Mouse (Mus musculus) left cerebral cortex, postnatal 25 days (tissue): ENCODE measurements around the gene Tuba8. TPM values are rescaled to one million over a fixed set of nuclear protein-coding genes. Genes with fewer than 3 reads are reported as not detected.

Experiments used
- DNase-seq, 2 experiments: peaks; one replicate each; pipeline ENCODE4 v3.0.0; 2022; ENCODE audit warnings: low spot score in 2 of 2, mixed read lengths in 1 of 2
- intact Hi-C: fragments of 180-260 bp; cut with DNase I; formaldehyde crosslinking; loops from one replicate; pipeline ENCODE4 v1.15.1; 2025
- total RNA-seq, 2 experiments: library from RNA; stranded (reverse); gene quantifications; 2 replicates each; pipeline ENCODE4 v1.2.3; 2021

The Tuba8 gene
- 10 to 100 TPM; 10.3 to 10.6 TPM for total RNA-seq

DNA sequence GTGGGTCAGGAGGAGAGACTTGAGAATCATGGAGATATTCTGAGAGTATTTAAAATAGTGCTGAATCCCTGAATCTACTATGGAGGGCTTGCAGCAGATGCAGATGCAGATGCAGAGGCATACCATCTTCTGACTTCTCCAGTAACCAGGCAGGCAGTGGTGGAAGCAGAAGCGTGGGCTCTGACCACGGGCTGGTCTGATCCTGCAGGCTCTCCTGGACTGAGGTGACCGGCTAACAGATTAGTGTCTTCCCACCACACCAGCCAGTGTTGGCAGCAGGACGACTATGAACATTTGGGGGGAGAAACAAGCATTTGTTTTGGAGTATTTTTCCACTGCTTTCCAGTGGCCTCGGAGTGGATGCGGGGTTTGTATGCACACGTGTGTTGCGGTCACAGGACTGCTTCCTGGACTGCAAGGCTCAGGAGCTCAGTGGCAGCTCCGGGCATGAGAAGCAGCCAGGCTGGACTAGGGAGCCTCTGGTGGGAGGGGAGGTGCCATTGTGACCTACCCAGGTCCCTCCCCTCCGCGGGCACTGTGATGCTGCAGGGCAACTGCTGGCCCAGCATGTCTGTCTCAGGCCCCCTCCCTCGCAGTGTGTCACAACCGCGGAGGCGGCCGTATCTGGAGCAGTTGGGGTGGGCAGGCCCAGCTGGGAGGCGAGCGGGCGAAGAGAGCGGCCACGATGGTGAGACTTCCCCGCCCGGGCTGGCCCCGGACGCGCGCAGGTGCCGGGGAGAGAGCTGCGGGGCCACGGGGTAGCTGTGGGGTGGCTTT lies at the start of gene Tuba8:
Gene Tuba8, plus strand, starts transcription at position 548 of the 777 bp plus-strand sequence.
- DNase-seq, result peak; percentile 50 to 78
- intact Hi-C loops, result no loop called here

GRCm38 (mm10) chr6:121162616-121163015 lies 47.9 kb upstream of the Tuba8 start:
- no peak for DNase-seq
- intact Hi-C loops, result no loop called here

- no peak for DNase-seq
- intact Hi-C loops, result no loop called here
These were observed 44.4 kb upstream of the Tuba8 start for GRCm38 (mm10) chr6:121166098-121166552.

DNA sequence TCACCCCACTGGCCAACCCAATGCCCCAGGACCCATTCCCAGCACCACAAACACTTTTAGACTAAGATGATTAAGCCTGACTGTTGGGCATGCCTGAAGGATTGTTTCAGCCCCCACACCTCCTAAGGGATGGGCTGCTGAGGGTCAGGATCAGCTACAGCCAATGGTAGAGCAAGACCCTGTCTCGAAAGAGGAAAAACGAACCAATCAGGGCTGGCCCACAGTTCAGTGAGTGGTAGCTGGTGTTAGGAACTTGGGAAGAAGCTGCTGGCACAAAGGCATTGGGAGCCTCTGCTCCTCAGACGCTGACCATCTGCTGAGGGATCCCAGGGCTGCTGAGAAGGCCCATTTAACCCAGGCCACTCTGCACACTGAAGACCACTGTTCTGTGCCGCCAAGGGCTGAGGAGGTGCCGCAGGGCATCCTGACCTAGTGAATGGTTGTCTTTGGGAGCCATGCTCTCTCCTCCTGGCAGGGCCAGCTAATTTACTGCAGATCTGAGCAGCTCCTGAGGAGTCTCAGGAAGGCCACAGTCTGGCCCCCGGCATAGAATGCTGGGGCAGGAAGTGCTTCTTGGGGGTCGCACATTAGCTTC lies 43.0 kb upstream of the Tuba8 start:
- intact Hi-C loops, result no loop called here

DNA sequence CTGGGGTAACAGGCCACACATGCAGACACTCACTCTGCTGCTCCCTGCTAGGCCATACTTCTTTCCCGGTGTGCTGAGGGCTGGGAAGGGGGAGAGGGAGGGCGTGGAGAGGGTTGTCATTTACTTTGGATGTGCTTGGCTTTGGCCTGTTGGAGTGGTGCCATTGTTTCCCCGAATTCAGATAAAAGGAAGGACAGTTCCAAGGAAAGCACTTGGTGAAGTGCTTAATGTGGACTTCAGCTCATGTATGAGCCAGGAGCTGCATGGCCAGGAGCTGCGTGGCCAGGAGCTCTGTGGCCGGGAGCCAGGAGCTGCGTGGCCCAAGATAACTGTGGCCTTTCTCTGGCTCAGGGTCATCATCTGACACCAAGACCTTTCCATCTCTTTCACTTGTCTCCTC lies 39.4 kb upstream of the Tuba8 start:
- intact Hi-C loops, result no loop called here
- DNase-seq, result no peak

More for the DNA sequence above, 43.0 kb upstream of the Tuba8 start:
- DNase-seq, result no peak

GRCm38 (mm10) chr6:121173471-121173870 lies 37.0 kb upstream of the Tuba8 start:
- no peak for DNase-seq
- intact Hi-C loops, result no loop called here

GRCm38 (mm10) chr6:121174761-121175160 lies 35.7 kb upstream of the Tuba8 start:
- intact Hi-C loops, result no loop called here
- no peak for DNase-seq

DNA sequence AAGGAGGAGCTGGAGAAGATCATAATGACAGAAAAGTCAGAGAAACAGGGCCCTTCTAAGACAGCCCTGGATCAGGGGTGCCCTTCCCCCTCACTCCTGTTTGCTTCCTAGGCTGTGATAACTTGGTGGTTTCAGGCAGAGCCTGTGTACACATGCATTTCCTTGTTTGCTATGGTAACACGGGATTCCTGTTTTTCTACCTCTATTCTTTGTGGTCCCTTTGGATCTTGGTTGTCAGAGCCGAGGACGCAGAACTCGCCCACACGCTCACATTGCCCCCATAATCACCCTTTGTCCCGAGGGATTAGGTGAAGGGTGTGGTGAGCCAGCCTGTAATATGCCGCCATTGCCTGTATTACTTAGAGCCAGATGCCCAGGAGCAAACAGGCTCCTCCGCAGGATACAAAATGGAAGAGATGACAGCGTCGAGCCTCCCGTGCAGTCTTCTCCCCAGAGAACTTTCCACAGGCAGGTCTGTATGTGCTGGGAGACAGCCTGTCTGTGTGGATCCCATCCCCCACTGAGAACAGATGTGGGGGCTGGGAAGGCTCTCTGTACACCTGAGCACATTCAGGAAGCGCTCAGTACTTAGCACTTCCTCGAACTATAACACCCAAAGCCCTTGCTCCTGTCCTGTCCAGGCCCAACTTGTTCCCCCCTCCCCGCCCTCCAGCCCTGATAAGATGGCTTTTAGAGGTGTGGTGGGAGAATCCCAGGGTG lies 34.3 kb upstream of the Tuba8 start:
- DNase-seq, result no peak
- intact Hi-C loops, result loop anchor here (2.0 kb wide), 1 partner anchor 273 kb away; no protein-coding TSS in a partner anchor

GRCm38 (mm10) chr6:121176731-121177098 lies 33.8 kb upstream of the Tuba8 start:
- DNase-seq, result no peak
- intact Hi-C loops, result loop anchor here (2.0 kb wide), 1 partner anchor 274 kb away; no protein-coding TSS in a partner anchor

DNA sequence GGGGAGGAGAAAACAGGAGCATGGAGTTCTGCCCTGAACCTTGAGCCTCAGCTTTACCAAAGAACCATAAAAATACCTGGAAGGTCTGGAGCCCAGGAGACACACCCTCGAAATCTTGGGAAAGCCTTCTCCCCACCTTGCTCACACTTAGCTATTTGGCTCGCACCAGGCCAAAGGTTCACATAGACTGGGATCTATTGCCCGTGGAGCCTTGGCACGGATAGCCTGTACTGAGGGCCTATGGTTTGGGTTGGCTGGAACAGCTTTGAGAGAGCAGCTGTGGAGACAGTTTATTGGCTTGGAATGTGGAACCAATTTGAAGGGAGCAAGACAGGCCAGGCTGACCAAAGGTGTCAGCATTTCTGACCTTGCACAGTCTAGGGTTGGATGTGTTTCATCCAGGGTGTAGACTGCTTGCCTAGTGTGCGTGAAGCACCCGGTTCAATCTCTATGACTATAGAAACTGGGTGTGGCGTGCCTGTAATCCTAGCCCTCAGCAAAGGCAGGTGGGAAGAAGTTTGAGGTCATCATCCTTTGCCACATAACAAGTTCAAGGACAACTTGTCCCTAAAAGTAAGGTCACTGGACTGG lies 33.3 kb upstream of the Tuba8 start:
- intact Hi-C loops, result loop anchor here (2.0 kb wide), 1 partner anchor 274 kb away; no protein-coding TSS in a partner anchor
- no peak for DNase-seq

DNA sequence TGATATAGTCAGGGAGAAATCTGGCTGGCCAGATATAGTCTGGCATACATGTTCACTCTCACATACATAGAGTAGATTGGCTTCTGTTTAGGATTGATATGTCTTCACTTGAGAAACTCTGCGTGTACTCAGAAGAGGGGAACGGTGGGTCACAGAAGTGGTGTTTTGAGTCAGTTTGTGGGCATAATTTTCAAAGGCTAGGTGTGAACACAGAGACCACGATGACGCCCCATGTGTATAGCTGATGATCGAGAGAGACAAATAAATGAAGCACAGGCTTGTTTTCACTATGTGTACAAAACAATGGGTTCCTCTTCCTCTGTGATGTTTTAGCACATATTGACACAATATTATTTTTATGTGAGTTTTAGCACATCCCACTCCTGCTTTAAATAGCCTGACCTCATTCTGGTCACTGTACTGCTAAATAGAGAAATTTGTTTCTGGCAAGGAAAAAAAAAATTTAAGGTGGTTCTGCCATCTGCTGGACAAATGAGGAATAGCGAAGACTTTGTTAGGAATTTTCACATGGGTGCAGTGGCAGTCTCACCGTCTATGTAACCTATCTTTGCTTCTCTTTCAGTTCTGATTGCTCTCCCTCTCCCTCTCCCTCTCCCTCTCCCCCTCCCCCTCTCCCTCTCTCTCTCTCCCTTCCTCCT lies 31.7 kb upstream of the Tuba8 start:
- DNase-seq, result peak; percentile 83 to 91

DNA sequence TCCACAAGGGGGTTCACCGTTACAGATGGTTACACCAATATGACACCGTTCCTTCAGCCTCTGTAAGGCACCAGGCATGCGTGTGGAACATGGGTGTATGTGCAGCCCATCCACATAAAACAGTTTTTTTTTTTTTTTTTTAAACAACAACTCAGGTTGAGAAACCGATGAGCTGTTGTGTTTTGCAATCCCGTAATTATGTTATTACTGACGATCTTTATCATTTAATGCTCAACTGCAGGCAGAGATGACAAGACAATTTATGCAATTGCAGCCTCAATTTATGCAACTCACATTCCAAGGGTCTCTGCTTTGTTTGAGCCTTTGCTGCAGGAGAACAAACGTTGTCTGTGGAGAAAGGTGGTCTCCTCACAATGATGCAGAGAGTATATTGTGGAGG lies 30.6 kb upstream of the Tuba8 start:
- intact Hi-C loops, result loop anchor here (1.0 kb wide), 2 partner anchors 50 to 209 kb away; partner anchors contain the start of gene Mical3
- no peak for DNase-seq

More for the DNA sequence above, 31.7 kb upstream of the Tuba8 start:
- intact Hi-C loops, result loop anchor here (1.0 kb wide), 2 partner anchors 49 to 208 kb away; partner anchors contain the start of gene Mical3

DNA sequence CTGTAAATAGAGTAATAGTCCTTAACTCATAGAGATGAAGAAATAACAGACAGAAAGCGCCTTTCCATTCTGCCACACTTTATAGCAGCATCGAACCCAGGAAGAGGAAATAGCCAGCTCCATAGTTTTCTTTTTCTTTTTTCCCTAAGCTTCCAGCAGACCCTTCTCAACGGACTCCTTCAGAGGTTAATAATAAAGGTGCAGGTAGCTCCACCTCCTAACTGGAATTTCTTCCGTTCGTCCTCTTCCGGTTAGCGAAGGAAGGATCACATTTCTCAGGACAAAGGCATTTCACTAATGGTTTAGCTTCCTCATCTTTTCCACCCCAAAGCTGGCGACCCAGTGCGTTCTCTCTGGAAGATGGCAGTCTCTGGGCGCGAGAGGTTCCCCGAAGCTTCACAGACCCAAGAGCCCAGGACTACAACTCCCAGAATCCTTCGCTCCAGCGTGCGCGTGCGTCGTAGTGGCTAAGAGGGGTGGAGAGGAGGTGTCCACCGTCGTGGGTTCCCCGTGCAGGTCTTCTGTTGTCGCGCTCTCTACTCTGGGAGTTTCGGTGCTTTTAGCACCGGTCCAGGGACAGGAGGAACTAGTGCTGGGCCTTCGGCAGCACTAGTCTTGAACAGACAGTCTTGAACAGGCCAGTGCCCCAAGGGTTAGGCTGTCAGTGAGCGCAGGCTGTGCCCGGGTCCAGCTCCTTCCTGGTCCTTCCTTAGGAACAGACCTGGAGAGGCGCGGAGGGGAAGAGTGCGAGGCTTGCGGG lies 26.9 kb upstream of the Tuba8 start, which contains the start of gene Pex26:
Gene Pex26, plus strand, starts transcription at position 254 of the 760 bp plus-strand sequence.
- intact Hi-C loops, result loop anchor here (1.0 to 2.0 kb wide), 2 partner anchors 62 to 79 kb away; partner anchors contain the start of gene Usp18
- DNase-seq, result peak; percentile 92 to 96

- intact Hi-C loops, result loop anchor here (1.0 to 2.0 kb wide), 2 partner anchors 61 to 78 kb away; partner anchors contain the start of gene Usp18
- DNase-seq, result peak; percentile 46 to 76
These were observed 26.0 kb upstream of the Tuba8 start for GRCm38 (mm10) chr6:121184198-121185140.

DNA sequence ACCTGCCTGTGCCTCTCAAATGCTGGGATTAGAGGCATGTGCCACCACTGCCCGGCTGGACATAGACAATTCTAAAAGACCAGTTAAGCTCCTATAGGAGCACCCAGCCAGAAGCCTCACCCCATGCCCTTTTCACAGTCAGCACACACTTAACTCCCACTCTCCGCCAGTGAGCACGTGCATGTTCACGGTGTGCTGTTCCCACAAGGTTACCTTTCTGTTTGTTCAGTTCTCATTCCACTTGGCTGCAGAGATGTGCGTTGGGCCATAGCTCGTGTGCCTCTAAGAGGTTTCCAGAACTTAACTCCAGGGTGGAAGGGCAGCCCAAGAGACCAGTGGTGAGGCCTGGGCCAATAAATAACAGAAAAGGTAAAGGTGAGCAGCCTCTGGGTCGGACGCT lies 25.3 kb upstream of the Tuba8 start:
- DNase-seq, result no peak
- intact Hi-C loops, result loop anchor here (2.0 kb wide), 1 partner anchor 78 kb away; no protein-coding TSS in a partner anchor

DNA sequence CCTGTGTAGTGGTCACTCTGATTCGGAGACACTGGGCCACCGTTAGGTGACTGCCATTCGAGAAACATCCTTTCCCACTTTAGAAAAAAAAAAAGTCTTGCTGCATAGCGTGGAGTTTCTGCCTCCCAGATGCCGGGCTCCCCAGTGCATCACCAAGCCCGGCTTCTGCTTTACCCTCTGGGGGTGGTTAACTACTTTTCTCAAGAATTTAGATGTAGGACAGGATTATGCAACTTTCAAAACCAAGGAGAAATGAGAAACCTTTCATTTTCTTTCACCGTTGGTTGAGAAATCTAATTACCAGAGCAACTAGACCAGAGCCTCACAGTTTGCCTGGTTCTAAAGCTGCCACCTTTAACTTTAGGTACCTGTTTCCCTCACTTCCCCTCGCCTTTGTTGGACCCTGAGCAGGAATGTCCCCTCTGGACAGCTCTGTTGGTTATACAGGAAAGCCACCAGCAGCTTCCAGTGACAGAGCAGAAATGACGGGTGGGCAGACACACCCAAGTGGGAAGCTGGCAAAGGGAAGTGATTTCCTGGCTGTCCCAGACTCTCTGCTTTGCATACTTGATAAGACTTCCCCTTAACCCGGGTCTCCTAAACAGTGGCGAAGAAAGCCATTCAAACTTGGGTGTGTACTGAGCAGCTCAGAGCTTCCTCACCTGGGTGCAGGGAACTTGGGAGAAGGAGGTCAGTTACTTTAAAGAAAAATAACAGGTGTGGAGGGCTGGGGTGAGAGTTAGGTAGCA lies 19.1 kb upstream of the Tuba8 start:
- intact Hi-C loops, result no loop called here
- DNase-seq, result no peak
